ENCODE assay signal across 9 mouse cellular contexts in genomic region chr8:13529891-13530316, GRCm38 (mm10). TPM values are rescaled to one million over a fixed set of nuclear protein-coding genes. Genes with fewer than 3 reads are reported as not detected.
DNase-seq lines count a peak whose midpoint lies in the region; ATAC-seq and TF ChIP-seq lines count a peak whose summit lies in the region.
"Had no signal": no experiment of that assay in that cellular context is flagged by ENCODE, and none has a peak within 500 bp of the region (broad histone marks: within the 10 kb centered on the region; RNA-seq: fewer than 3 reads in every experiment).

No protein-coding gene starts in this region.

- H3K4me1 ChIP-seq in MEL (ENCODE audit: control insufficient read depth in 1 of 2, insufficient read depth in 2 of 2, low read length in 2 of 2), result peaks cover 9 to 26% of the 10 kb centered on the region in 2 experiments
- peaks cover 36% of the 10 kb centered on the region for H3K4me1 ChIP-seq in intestine, embryonic 16.5 days (ENCODE audit: control insufficient read depth, insufficient read depth, low read length)

- WGBS in intestine, embryonic 16.5 days, result 47% methylated on average over 7 of the region's 7 CpGs

- intact Hi-C loops in left cerebral cortex, postnatal 36 days (cut with DNase I), result no loop called here

- H3K9me3 ChIP-seq in MEL (replicated peaks; ENCODE audit: insufficient read depth, low read length), result no peaks in the 10 kb centered on the region
- H3K9me3 ChIP-seq in intestine, embryonic 16.5 days (ENCODE audit: control insufficient read depth, low read length), result no peaks in the 10 kb centered on the region

- TF ChIP-seq CTCF in MEL (IDR thresholded peaks at IDR 0.05 in 2 of 3, conservative IDR thresholded peaks at IDR 0.05 in 1 of 3; ENCODE audit: control insufficient read depth in 1 of 3, insufficient read depth in 1 of 3, low read depth in 2 of 3, low read length in 3 of 3, poor library complexity in 1 of 3, severe bottlenecking in 1 of 3), result no peak

- H3K27me3 ChIP-seq in MEL (ENCODE audit: control insufficient read depth in 1 of 2, insufficient read depth in 2 of 2, low read length in 2 of 2), result no peaks in the 10 kb centered on the region
- H3K27me3 ChIP-seq in intestine, embryonic 16.5 days (replicated peaks; ENCODE audit: control insufficient read depth, insufficient read depth, low read length), result no peaks in the 10 kb centered on the region

- H3K9ac ChIP-seq in MEL (ENCODE audit: control insufficient read depth, low read depth, low read length, poor library complexity, severe bottlenecking), result no peak overlapping the region
- H3K9ac ChIP-seq in intestine, embryonic 16.5 days (ENCODE audit: low read depth, low read length), result peak overlapping the region; percentile 25; the same call in 1 of the 2 replicates

- TF ChIP-seq POLR2A in MEL (IDR thresholded peaks at IDR 0.05; ENCODE audit: control insufficient read depth in 1 of 2, insufficient read depth in 1 of 2, low read depth in 1 of 2, low read length in 2 of 2, poor library complexity in 1 of 2), result no peak

- H3K79me2 ChIP-seq in MEL (ENCODE audit: control insufficient read depth, insufficient read depth, low read length, poor library complexity), result no peaks in the 10 kb centered on the region

- no peak for TF ChIP-seq EP300 in MEL (IDR thresholded peaks at IDR 0.05; ENCODE audit: low read depth in 1 of 2, low read length in 2 of 2)

- no peak for TF ChIP-seq RAD21 in MEL (IDR thresholded peaks at IDR 0.05; ENCODE audit: low read depth, low read length)

- H3K4me2 ChIP-seq in intestine, embryonic 16.5 days (ENCODE audit: low read depth, low read length), result no peak overlapping the region

- peak; percentile 37 for ATAC-seq in intestine, embryonic 16.5 days

- H3K27ac ChIP-seq in MEL (ENCODE audit: control insufficient read depth, low read depth, low read length), result no peak overlapping the region
- peak overlapping the region; percentile 75 for H3K27ac ChIP-seq in intestine, embryonic 16.5 days (ENCODE audit: low read length)

- H3K4me3 ChIP-seq in MEL (ENCODE audit: control insufficient read depth in 1 of 2, insufficient read depth in 1 of 2, low read depth in 2 of 2, low read length in 2 of 2), result no peak overlapping the region
- no peak overlapping the region for H3K4me3 ChIP-seq in intestine, embryonic 16.5 days (ENCODE audit: low read length)

- peak; percentile 37 for DNase-seq in MEL (ENCODE audit: low read depth, low spot score)
- peak; percentile 94 for DNase-seq in brain, adult 2 months (ENCODE audit: low read depth, low spot score)
- peak; percentile 75 to 78 for DNase-seq in gastrocnemius, adult 8-10 months (ENCODE audit: low spot score in 2 of 2)
- DNase-seq in left cerebral cortex, postnatal 36 days (ENCODE audit: low spot score in 2 of 2), result peak; percentile 39 to 54
- peak; percentile 61 for DNase-seq in right cerebral cortex, adult 18-20 months
- no peak for DNase-seq in retina, embryonic 14.5 days (ENCODE audit: low spot score)
- DNase-seq in T-cell, adult 2 months (ENCODE audit: low spot score), result no peak

- peaks cover 0 to 14% of the 10 kb centered on the region in 2 experiments; a peak in 2 of 4 replicates for H3K36me3 ChIP-seq in MEL (ENCODE audit: control insufficient read depth in 1 of 2, insufficient read depth in 2 of 2, low read length in 2 of 2)
- H3K36me3 ChIP-seq in intestine, embryonic 16.5 days (ENCODE audit: control insufficient read depth, insufficient read depth, low read length), result no peaks in the 10 kb centered on the region

TF ChIP-seq in MEL, 35 proteins besides CTCF, POLR2A, EP300 and RAD21:
- TF ChIP-seq ZC3H11A (IDR thresholded peaks at IDR 0.05; ENCODE audit: low read depth, low read length) (no peak), HCFC1 (IDR thresholded peaks at IDR 0.05; ENCODE audit: low read depth, low read length) (no peak), POLR2AphosphoS5 (IDR thresholded peaks at IDR 0.05; ENCODE audit: borderline replicate concordance, low read depth, low read length) (no peak), GABPA (IDR thresholded peaks at IDR 0.05; ENCODE audit: low read depth, low read length) (no peak), MYB (IDR thresholded peaks at IDR 0.05; ENCODE audit: low read depth, low read length) (no peak), ZMIZ1 (IDR thresholded peaks at IDR 0.05; ENCODE audit: low read depth, low read length) (no peak), USF1 (IDR thresholded peaks at IDR 0.05; ENCODE audit: low read depth, low read length) (no peak), CHD1 (IDR thresholded peaks at IDR 0.05; ENCODE audit: low read depth, low read length) (no peak), GATA1 (IDR thresholded peaks at IDR 0.05; ENCODE audit: low read depth, low read length) (no peak), JUND (IDR thresholded peaks at IDR 0.05; ENCODE audit: low read depth, low read length) (no peak), ETS1 (IDR thresholded peaks at IDR 0.05; ENCODE audit: low read depth, low read length) (no peak), MAFK (IDR thresholded peaks at IDR 0.05; ENCODE audit: borderline replicate concordance, low read depth, low read length) (no peak), BHLHE40 (IDR thresholded peaks at IDR 0.05; ENCODE audit: borderline replicate concordance, low read depth, low read length) (no peak)

RNA-seq across cellular contexts. Expression of gene 1700029H14Rik, which starts 32.4 kb away (rescaled TPM):
- total RNA-seq in MEL (2012; rRNA removed), result not detected in 2 replicates
- under 1 TPM in 1 of 2 experiments, not detected in 1; 0.06 TPM for polyA plus RNA-seq in MEL (2012; ENCODE audit: insufficient read depth in 1 of 2, insufficient read length in 2 of 2, low read depth in 1 of 2, low replicate concordance in 2 of 2, missing spikeins in 1 of 2)
- not detected for total RNA-seq in gastrocnemius, adult 8-10 months (2022)
- polyA plus RNA-seq in intestine, embryonic 16.5 days (2015; fragmentation: Nextera tagmentation; extraction: Ambion mirVana), result not detected in 2 replicates
- not detected for total RNA-seq in left cerebral cortex, postnatal 36 days (2021)
- polyA plus RNA-seq: large intestine, adult 2 months had no signal

RNA-seq across cellular contexts. Expression of gene Gas6, which starts 35.6 kb away (rescaled TPM):
- total RNA-seq in MEL (2012; rRNA removed), result not detected in 2 replicates
- polyA plus RNA-seq in MEL (2012; ENCODE audit: insufficient read depth in 1 of 2, insufficient read length in 2 of 2, low read depth in 1 of 2, low replicate concordance in 2 of 2, missing spikeins in 1 of 2), result not detected
- 100 to 1,000 TPM in 1 of 4 experiments, 10 to 100 TPM in 3; 62.5 to 101 (median 75.1) TPM for total RNA-seq in gastrocnemius, adult 8-10 months (2022)
- 55.8 and 60.7 TPM in 2 replicates for polyA plus RNA-seq in intestine, embryonic 16.5 days (2015; fragmentation: Nextera tagmentation; extraction: Ambion mirVana)
- total RNA-seq in left cerebral cortex, postnatal 36 days (2021), result 100 to 1,000 TPM in 1 of 2 experiments, 10 to 100 TPM in 1; 98.8 to 117 TPM

Comparison
In these comparisons a context has a peak if more than half of its experiments do, and no peak if none do; other contexts are left out.
1. DNase-seq: peak in MEL (single experiment), brain, adult 2 months (single experiment), gastrocnemius, adult 8-10 months (2 of 2), left cerebral cortex, postnatal 36 days (2 of 2) and right cerebral cortex, adult 18-20 months (single experiment); none in retina, embryonic 14.5 days (single experiment) and T-cell, adult 2 months (single experiment).
2. RNA of gene Gas6, which starts 35.6 kb away (total RNA-seq): 98.8 to 117 TPM in left cerebral cortex, postnatal 36 days and 62.5 to 101 TPM in gastrocnemius, adult 8-10 months; not detected in MEL; every median in the first group is over 10 times any median in the second.